Mouse (Mus musculus) induced T-regulatory cell, adult 2 months (primary cell): ENCODE data around the gene Syne3.

Experiments
- DNase-seq: peaks from one replicate; pipeline ENCODE4 v3.0.0-alpha.2; 2012; ENCODE audit warnings: low read depth

Syne3 gene

GRCm38 (mm10) chr12:104886104-104886503 lies 123.5 kb downstream of the Syne3 start:
- DNase-seq, result no peak

DNA sequence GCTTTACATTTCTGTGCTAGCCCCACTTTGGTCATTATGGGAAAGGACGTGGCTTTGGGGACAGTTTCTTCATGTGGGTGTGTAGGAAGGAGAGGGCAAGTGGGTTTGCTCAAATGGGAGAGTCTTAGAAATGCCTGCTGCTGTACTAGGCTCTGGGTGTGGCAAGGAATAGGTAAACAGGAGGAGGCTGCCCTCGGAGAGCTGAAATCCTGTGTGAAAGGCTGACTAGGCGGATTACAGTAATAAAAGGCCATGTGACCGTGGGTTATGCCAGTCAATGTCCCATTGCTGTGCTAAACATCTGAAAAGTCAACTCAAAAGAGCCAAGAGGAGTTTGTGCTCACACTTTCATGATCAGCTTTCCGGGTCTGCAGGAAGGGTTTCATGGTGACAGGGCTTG lies 127.1 kb downstream of the Syne3 start:
- no peak for DNase-seq

DNA sequence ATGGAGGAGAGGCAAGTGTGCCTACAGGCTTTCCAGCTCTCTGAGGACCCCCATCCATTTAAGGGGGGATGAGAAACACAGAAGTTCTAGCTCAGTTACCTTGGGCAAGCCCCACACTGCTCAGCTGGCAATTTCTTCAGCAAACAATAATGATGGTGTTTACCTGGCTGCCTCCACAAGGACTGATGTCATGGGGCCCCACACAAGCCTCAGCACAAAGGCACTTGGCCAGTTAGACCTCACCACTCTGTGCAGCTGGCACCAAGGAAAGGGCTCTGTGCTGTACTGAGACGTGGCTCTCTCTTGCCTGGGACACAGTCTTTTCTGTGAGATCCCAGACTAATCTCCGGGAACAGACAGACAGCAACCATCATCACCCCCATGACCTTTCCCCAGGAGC lies 127.5 kb downstream of the Syne3 start:
- no peak for DNase-seq

DNA sequence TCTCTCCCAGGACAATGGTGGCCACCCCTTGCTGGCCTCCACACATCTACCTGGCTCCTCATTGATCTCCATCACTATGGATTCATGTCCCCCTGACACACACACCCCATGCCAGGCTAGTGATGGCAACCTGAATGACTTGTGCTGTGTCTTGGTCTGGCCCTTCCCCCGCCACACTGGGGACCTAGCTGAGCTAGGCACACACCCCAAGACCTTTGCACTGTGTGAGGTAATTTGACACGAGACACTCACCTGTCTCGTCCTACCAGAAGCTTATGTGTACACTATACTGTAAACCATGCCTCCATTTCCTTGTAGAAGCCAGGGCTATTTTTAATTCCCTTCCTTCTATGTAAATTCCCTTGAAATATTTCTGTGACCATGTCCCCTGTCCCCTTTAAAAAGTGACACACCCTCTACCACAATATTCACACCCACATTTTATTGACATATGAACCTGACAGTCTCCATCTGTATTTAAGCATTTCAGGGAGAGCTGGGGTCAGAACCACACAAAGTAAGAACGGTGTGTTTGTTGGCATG lies 128.0 kb downstream of the Syne3 start:
- no peak for DNase-seq

GRCm38 (mm10) chr12:104880367-104880766 lies 129.2 kb downstream of the Syne3 start:
- DNase-seq, result no peak
